Mouse (Mus musculus) monocyte, adult 2 months (primary cell): ENCODE results near the gene Ccdc102a.

Experiments
- DNase-seq, 2 experiments: peaks; one replicate each; pipeline ENCODE4 v3.0.0; 2022; ENCODE audit warnings: low spot score in 2 of 2, low read depth in 1 of 2

Gene Ccdc102a

DNA sequence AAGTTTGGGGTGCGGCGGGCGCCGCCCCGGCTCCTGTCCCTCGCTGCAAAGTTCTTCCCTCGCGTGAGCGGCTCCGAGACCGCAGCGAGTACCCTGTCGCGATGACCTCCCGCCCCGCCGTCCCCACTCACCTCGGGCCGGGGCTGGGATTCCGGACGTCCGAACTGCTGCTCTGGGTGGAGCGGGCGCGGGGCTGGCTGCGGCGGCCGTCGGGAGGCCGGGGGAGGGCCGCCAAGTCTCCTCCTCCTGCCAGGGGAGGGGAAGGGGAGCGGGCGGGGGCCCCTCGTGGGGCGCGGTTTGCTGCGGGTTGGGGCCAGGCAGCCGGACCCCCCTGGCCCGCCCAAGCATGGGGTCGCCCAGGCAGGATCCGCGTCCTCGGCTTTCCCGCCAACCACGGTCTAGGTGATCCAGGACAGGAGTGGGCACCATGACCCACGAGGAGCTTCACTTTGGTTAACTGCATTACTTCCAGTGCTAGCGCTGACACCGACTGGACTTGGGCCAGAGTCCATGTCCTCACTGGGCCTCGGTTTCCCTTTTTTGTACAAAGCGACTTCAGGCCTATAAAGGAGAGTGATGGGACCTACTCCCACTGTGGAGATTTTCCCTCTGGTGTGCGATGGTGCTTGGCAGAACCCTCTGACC, at the start of gene Ccdc102a:
TSS of gene Ccdc102a (minus strand) at position 248 of the 645 bp plus-strand sequence.
- DNase-seq = no peak

DNA sequence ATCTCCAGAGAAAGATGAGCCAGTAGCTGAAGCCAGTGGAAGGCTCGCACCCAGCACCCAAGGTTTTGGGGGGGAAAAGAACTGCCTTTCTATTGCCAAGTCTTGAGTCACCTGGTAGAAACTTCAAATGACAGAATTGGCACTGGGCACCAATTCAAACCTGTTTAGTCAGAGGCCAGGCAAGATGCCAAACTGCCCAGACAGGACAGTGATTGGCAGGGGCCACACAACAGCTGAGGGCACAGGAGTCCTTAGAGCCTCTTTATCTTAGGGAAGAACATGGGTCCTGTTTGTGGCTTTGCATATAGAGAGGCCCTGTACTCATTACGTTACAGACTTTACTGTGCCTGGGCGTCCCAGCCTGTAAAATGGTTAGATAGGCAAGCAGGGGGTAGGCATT, 49.7 kb upstream of the Ccdc102a start:
- DNase-seq = no peak

DNA sequence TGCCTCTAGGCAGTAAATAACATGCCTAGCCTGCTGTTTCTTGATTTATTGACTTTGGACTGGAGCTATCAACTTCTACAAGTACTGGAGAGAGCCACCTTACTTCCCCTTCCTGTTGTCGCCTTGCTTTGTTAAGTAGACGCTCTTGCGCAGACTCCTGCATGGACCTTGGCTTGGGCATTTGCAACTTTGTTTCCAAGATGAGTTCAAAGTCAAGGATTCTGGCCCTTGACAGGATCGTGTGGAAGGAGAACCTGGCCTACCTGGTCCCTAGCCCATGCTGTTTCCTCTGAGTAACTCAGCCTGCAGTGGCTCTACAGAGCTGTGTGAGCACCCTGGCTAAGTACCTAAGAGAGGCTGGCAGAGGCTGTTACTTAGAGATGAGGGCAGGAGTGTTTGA, 49.2 kb upstream of the Ccdc102a start:
- no peak for DNase-seq

DNA sequence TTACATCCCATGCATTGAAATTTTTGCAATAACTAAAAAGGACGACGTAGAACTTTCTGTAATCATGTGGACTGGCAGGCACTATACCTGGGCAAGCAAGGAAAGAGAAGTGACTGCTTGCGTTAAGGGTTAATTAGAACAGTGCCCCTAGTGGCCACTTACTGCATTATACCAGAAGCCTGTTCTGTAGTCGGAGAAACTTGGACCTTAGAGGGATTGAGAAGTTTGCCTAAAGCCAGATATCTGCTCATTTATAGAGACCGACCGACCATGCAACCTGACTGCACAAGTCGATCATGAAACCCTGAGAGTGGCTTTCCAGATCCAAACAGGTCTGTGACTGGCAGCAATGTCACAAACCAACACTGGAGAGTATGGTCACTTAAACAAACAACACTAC, 48.7 kb upstream of the Ccdc102a start:
- DNase-seq = no peak

DNA sequence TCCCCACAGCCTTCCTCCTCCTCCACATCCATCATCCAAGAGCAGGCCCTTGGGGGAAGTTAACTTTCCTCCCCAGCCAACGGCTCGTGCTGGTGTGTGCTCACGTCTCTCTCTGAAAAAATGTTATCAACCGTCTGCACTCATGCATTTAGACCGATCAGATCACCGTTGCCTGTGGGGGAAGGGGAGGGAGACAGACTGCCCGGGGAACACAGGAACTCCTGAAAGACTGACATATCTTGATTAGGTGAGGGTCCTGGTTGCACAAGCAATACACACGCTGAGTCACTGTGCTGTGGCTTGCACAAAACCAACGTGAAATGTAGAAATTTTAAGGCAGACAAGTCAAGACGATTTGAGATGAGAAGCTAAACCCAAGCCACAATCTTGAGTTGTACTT, 46.9 kb upstream of the Ccdc102a start:
- no peak for DNase-seq

DNA sequence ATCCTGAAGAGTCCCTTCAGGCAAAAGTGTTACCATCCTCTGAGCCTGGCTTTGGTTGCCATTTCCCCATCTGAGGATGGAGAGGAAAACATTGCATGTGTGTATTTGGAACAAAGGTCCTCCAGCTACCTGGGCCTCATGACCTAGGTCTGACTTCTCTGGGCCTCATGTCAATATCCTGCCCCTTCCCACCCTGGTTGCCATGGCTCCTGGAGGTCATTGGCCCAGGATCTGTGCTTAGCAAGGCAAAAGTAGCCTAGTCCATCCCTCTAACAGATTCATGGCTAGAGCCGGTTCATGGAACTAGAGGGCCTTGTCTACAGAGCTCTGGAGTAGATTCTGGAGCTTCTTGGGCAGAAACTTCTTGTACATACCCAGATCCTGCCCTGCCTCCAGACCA, 44.3 kb upstream of the Ccdc102a start:
- DNase-seq = no peak

DNA sequence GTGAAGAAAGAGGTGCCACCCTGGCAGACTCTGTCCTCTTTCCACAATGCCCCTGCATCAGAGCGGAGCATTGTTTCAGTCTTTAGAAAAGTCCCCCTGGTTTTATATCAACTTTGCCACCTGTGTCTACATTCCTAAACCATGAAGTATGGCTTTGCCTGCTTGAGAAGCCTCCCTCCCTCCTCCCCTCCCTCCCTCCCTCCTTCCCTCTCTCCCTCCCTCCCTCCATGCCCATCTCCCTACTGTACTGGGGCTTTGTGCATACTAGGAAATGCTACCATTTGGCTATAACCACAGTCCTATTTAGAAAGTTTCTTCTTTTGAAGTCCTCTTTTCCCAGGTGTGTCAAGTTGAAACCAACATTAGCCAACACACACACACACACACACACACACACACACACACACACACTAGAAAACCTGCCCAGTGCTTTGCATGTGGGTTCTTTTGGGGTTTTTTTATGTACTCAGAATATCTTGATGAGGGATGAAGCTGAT, 38.2 kb upstream of the Ccdc102a start:
- DNase-seq = no peak

DNA sequence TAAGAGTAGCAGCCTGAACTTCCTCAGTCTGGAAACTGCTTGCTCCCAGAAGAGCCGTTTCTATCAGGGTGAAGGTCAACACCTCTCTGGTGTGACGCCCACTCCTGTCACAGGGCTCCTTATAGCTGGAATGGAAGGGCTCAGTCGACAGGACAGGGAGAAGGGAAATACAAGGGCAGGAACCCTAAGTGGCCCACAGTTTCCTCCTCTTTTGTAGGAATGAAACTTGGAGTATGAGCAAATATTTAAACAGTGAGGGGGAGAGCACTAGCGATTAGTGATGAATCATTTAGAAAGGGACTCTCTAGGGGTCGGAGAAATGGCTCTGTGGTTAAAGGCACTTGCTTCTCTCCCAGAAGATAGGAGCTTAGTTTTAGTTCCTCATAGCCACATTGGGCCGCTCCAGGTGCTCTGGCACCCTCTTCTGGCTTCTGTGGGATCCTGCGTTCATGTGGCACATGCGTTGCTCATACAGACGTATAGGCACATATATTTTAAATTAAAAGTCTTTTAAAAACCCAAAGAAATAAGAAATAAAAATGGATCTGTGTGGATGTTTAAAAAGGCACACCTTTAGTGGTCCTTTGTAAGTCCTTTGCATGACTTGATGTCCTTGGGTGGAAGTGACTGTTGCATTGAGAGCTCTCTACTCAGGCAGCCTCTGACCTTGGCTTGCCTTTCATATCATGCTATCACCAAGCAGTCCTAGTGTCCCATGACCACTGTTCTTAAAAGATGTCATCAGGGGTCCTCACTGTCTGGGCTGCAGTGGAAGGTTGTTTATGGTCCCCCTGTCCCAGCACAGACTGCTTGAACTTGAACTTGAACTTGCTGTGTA, 37.2 kb upstream of the Ccdc102a start:
- peak; percentile 56 to 59 for DNase-seq

DNA sequence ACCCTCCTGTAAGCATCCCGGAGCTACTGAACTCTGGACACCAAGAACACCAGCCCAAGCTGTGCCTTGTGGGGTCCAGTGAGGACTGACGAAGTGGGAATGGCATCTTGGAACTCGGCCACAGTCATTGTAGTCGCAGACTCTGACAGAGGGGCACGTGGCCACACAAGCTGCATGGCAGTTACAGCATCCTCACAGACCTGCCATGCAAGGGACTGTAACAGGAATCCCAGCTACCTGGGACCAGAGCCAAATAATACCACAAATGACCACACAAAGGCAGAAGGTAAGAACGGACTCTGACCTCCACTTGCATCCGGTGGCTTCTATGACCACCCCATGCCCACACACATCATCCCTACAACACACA, 36.5 kb upstream of the Ccdc102a start:
- DNase-seq = no peak

DNA sequence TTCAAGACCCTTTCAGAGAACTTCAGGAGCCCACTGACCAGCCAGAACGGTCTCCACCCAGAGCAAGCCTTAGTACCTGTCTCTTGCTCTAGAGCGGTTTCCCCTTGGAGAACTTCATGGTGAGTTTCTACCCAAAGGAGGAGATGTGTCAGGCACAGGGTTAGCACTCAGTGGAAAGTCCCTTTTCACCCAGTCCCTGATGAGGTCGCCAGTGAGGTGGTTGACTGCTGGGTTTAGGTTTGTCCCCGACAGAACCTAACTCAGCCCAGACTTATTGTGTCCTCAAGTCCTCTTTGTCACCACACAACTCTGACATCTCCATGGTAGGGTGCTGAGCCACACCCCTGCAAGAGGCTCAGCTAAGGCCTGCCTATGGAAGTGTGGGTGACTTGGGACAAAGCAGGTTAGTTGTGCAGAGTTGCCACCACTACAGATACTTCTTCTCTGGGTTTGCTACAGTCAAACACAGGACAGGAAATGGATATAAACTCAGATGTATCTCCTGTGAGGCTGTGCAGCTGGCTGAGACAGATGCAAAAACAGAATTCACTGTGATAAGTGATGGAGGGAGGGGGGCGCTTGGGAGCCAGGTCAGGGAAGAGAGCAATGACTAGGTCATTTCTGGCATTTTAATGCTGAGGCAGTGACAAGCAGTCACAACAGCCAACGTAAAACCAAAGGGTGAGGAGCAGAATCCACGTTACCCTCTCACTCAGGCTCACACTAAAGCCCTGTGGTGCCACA, 35.9 kb upstream of the Ccdc102a start:
- DNase-seq = no peak

DNA sequence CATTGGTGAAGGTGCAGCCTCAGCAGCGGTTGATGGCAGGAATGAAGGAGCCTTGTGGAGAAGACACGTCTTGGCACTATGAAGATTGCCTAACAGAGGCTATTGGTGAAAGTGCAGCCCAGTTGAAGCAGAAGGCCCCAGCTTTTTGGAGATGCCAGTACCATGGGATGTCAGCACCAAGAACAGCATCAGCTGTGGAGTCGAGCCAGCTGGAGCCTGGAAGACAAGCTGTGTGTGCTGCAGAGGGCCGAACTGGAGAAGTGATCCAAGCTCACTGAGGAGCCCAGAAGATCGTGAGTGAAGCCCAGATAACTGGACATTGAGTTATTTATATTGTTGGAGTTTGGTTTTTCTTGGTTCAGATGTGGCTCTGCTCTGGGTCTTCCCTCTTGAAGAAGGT, 34.2 kb upstream of the Ccdc102a start:
- no peak for DNase-seq

DNA sequence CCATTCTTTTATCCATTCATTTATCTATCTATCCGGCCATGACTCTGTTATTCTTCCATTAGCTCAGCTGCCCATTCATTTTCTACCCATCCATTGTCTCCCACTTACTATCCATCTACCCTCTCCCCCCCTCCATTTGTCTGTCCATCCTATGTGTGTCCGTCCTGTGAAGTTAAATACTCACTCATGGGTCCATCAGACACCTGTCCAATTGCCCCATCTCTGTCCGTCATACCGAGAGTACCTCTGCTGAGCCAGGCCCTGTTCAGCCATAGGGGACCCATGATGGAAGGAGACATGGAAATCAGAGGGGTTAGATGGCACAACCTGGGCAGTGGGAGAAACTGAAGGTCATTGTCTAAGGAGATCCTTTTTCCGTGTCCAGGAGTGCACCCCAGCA, 32.6 kb upstream of the Ccdc102a start:
- DNase-seq = no peak

DNA sequence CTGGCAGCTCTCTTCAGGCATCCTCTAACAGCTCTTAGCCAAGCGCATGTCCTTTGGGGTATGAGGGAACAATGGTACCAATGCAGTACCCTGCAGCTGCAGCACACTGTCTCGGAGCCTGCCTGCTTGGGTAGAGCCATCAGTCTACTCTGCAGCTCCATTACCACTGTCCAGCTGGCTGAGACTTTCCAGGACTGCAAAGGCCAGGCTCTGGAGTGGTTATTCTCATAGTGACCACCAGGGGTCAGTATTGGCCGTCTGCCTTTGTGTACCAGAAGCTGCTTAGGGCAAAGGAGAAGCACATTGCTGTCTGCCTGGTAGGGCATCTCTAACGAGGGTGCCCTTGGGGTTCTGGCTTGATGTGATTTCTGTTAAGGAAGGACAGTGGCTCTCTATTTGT, 32.1 kb upstream of the Ccdc102a start:
- DNase-seq = peak; percentile 28 to 58

DNA sequence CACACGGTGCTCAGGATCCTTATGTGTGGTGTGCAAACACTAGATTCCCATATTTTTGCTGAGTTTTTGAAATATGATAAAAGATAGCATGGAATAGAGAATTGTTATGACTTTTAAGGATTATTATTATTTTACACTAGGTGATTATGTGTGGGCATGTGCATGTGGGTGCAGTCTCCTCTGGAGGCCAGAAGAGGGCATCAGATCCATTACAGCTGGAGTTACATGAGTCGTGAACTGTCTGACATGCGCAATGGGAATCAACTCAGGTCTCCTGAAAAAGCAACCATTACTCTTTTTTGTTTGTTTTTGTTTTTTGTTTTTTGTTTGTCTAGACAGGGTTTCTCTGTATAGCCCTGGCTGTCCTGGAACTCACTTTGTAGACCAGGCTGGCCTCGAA, 31.1 kb upstream of the Ccdc102a start:
- DNase-seq = no peak

DNA sequence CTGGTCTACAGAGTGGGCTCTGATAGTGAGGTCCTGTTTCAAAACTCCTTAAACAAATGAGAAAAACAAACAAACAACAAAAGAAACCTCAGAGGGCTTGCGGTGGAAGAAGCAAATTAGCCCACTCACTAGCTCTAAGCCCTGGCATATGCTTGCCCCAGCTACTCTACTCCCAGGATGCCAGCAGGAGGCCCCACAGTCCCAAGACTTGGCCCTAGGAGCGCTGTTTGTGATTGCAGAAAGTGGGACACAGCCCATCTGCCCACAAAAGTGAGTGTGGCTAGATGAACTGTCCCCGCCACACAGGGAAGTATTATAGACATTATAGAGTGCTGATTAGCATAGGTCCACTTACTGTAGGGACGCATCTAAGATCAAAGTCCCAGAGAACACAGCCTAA, 30.5 kb upstream of the Ccdc102a start:
- no peak for DNase-seq

DNA sequence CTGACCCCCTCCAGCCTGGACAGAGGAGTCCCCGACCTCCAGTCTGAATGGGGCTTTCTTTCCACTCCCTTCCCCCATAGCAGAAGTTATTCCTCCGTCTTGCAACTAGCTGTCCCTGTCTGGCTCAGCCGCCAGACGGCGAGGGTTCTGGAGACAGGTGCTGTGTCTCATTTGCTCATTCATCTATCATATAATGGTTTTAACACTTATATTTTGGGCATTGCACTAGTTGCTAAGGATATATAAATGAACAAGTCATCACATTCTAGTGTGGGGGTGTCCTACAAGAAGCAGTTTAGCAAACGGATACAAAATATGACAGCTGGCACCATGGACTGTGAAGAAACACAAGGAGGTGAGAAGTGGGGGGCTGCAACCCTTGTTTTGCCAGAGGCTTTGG, 27.3 kb upstream of the Ccdc102a start:
- no peak for DNase-seq

DNA sequence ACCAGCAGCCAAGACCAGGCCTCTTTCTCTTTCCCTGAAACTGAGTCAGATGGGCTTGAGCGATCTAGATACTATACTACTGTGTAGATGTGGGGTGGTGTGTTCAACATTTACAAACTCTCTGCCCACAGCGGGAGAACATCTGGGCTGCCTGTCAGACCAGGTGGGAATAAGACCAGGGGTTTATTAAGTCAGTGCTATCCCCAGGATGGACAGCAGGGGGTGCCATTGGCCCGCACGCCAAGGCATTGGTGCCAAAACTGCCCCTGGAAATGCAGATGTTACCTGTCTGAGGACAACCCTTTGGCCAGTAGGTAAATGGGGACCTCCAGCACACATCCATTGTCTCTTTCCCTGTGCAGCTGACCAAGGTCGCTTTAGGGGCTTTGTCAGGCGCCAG, 24.7 kb upstream of the Ccdc102a start:
- peak in 1 of 2 experiments; percentile 48 for DNase-seq

DNA sequence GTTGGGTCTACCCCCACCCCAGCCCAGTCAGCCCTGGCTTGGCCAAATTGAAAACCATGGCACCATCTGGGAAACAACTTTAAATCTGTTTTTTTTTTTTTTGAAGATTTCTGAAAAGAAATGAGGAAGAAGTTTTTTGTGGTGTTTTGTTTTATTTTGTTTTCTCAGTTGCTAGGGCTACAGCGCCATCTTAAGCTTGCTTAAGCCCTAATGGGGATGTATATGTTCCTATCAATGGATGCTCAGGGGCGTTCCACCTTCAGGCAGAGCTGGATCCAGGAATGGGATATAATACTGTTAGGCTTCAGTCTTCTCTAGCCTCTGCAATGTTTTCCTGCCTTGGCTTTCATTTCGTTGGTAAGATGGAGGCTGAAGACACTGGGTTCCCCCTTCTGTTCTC, 17.3 kb upstream of the Ccdc102a start:
- DNase-seq = no peak

DNA sequence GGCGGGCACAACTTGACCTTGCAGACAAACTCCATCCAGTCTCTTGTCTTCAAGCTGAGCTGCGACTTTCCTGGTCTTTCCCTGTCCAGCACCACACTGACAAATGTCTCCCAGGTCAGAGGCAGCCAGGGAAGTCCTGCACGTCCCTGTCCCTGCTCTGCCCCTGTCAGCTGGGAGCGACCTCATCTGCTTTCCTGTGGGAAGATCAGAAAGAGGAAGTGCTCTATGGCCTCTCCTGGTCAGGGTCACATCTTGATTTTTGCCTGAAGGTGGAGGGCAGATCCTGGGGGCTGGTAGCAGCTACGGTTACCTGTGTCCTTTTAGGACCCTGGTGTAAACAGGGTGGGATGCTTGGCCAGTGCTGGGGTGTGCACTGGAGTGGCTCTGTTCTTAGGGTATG, 16.0 kb upstream of the Ccdc102a start:
- DNase-seq = no peak

DNA sequence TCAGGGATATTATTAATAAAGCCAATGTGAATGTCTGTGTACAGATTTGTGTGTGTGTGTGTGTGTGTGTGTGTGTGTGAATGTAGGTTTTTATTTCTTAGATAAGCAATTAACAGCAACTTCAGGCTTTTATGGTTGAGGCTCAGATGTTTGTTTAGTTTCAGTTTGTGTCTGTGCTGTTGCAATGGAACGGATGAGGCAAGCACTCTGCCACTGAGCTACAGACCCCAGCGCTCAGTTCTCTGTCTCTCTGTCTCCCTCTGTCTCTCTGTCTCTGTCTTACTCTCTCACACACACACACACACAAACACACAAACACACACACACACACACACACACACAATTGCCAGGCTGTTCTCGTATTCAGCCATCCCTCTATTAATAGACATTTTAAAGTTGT, 10.3 kb upstream of the Ccdc102a start:
- DNase-seq = no peak

DNA sequence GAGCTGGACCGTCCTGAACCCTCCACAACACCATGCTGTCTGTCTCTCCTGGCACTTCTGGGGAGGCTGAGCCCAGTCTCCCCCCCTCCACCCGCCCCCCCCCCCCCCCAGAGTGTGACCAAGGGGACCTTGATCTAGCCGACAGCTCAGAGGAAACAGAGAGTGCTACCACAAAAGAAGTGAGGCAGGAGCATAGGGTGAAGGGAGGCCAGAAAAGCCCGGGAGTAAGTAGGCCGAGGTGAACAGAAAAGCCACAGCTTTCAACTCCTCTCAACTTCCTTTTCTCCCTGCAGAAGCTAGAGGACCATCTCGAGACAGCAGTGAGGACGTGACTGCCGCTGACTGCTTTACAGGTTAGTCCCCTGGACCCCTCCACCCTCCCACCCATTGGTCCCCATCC, 5.5 kb upstream of the Ccdc102a start, which contains the start of gene Adgrg5:
TSS of gene Adgrg5 (plus strand) at position 290 of the 400 bp plus-strand sequence.
- no peak for DNase-seq

DNA sequence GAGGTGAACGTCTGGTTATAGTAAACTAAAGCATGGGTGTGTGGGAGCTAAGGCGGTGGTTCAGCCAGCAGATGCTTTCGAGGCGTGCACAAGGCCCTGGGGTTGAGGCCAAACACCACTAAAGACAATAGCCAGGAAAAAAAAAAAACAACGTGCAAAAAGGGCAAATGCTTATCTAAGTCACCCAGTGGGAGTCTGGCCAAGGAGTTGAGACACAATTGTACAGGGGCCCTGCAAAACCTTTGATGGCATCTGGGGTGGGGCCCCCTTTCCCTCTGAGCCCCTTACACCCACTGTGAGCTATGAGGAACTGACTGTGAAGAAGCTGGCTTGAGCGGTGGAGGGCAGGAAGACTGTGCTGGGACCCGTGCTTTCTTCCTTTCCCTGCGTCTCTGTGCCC, 4.7 kb upstream of the Ccdc102a start:
- no peak for DNase-seq
